Mouse (Mus musculus) forebrain, embryonic 13.5 days (tissue): ENCODE measurements around the gene Slc9a5. TPM values are rescaled to one million over a fixed set of nuclear protein-coding genes. Genes with fewer than 3 reads are reported as not detected.

Source experiments
- ATAC-seq: fragments of 200-750 bp; cut with Nextera tagmentation; 2 replicates; pipeline ENCODE4 v1.8.0; 2017
- H3K27ac ChIP-seq: fragments of 300-500 bp; sonication (generic); 2 replicates; pipeline ENCODE4 v1.5.1; 2015; ENCODE audit warnings: inconsistent platforms, mild to moderate bottlenecking, moderate library complexity
- H3K27me3 ChIP-seq: fragments of 300-500 bp; sonication (generic); 2 replicates; pipeline ENCODE4 v1.6.1; 2015; ENCODE audit warnings: mild to moderate bottlenecking, inconsistent platforms
- H3K36me3 ChIP-seq: fragments of 300-500 bp; sonication (generic); 2 replicates; pipeline ENCODE4 v1.6.1; 2015; ENCODE audit warnings: mild to moderate bottlenecking, inconsistent platforms; ENCODE audit not compliant: poor library complexity, severe bottlenecking
- H3K4me1 ChIP-seq: fragments of 300-500 bp; sonication (generic); 2 replicates; pipeline ENCODE4 v1.6.1; 2015; ENCODE audit warnings: inconsistent platforms
- H3K4me2 ChIP-seq: fragments of 300-500 bp; sonication (generic); 2 replicates; pipeline ENCODE4 v1.6.1; 2015; ENCODE audit warnings: inconsistent platforms, mild to moderate bottlenecking, moderate library complexity
- H3K4me3 ChIP-seq: fragments of 300-500 bp; sonication (generic); 2 replicates; pipeline ENCODE4 v1.5.1; 2015; ENCODE audit warnings: mild to moderate bottlenecking, inconsistent platforms
- H3K9ac ChIP-seq: fragments of 300-500 bp; sonication (generic); 2 replicates; pipeline ENCODE4 v1.6.1; 2015; ENCODE audit warnings: mild to moderate bottlenecking, inconsistent platforms
- H3K9me3 ChIP-seq: fragments of 300-500 bp; sonication (generic); replicated peaks from 2 replicates; pipeline ENCODE4 v1.6.1; 2016; ENCODE audit warnings: inconsistent platforms
- WGBS: fragments of 180-500 bp; shearing (Covaris S2); methylation state at CpG from one replicate; pipeline ENCODE4 v1.1.7; 2015; 5-methylcytosine and 5-hydroxymethylcytosine counted together
- polyA plus RNA-seq: library from polyadenylated mRNA; unstranded; fragments of >200 nt; fragmentation: Nextera tagmentation; extraction: Ambion mirVana; gene quantifications from 2 replicates; pipeline ENCODE4 v1.2.1, GENCODE M21; 2015

The Slc9a5 gene
- polyA plus RNA-seq, 1 experiment from 2014 or later = 4.6 TPM

GRCm38 (mm10) chr8:105361751-105362702 is 13.4 kb downstream of the Slc9a5 start:
- ATAC-seq = no peak

GRCm38 (mm10) chr8:105367107-105367506 is 18.5 kb downstream of the Slc9a5 start:
- WGBS = 87% methylated on average over 2 of the region's 2 CpGs
- Histone ChIP-seq H3K4me1 (no peaks in the 10 kb centered on the region), H3K9ac (no peak overlapping the region), H3K9me3 (no peaks in the 10 kb centered on the region), H3K4me2 (no peak overlapping the region), H3K36me3 (peaks cover 64% of the 10 kb centered on the region), H3K27ac (no peak overlapping the region), H3K27me3 (no peaks in the 10 kb centered on the region), H3K4me3 (no peak overlapping the region)
- ATAC-seq = no peak

More at GRCm38 (mm10) chr8:105361751-105362702, 13.4 kb downstream of the Slc9a5 start:
- Histone ChIP-seq H3K4me3 (no peak overlapping the region), H3K9ac (0 out of 2 replicates have a peak overlapping the region, but pooled peaks have one; percentile 14), H3K27me3 (no peaks in the 10 kb centered on the region), H3K4me1 (no peaks in the 10 kb centered on the region), H3K27ac (no peak overlapping the region), H3K9me3 (no peaks in the 10 kb centered on the region), H3K4me2 (no peak overlapping the region), H3K36me3 (peaks cover 42% of the 10 kb centered on the region)
- 81% methylated on average over 12 of the region's 12 CpGs for WGBS

DNA sequence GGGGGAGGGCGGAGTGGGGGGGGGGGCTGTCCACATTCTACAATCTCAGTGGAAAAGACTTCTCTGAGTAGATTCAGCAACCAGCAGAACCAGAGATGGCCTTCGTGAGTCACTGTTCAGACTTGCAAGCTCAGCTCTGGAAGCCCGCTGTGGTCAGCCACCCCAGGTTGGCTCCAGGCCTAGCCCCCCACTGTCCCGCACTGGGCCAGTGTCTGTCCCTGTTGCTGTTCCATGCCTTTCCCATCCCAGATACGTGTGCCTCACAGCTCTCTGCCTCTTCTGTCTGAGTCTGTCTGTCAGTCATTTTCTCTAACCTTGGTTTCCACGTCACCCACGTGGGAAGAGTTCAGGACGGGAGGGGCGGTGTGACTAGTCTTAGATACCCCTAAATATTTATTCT is 23.8 kb downstream of the Slc9a5 start:
- WGBS = 85% methylated on average over 9 of the region's 9 CpGs
- no peak overlapping the region for H3K4me2 ChIP-seq
- H3K4me1 ChIP-seq = peaks cover 7% of the 10 kb centered on the region
- no peak overlapping the region for H3K27ac ChIP-seq
- H3K9me3 ChIP-seq = peaks cover 7% of the 10 kb centered on the region; the same call in 1 of the 2 replicates
- no peak overlapping the region for H3K9ac ChIP-seq
- H3K4me3 ChIP-seq = no peak overlapping the region
- H3K36me3 ChIP-seq = peaks cover 27% of the 10 kb centered on the region
- 0 out of 2 replicates have a peak, but pooled peaks cover 3% of the 10 kb centered on the region for H3K27me3 ChIP-seq
- no peak for ATAC-seq

DNA sequence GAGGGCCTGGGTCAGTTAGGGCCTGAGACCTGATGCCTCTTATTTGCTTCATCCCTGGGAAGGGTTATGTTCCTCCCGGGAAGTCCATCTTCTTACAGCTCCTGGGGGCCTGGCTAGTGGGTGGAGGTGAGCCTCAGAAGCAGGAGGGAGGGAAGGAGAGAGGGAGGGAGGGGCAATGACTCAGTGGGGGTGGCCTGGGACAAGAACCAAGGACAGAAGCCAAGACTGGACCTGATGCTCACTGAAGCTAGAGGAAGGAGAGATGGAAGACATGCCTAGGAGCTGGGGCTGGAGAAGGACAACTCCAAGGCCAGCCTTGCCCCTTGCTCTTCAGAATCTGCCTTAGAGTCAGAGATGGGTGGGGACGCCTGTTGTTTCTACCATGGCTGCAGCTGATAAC is 24.4 kb downstream of the Slc9a5 start, which contains the start of gene Plekhg4:
Gene Plekhg4 (plus strand): TSS at position 243 of the 400 bp plus-strand sequence.
- Histone ChIP-seq H3K4me3 (no peak within 1 kb of the TSS), H3K4me1 (peaks cover 7% of the 10 kb centered on the region), H3K9me3 (peaks cover 7% of the 10 kb centered on the region; the same call in 1 of the 2 replicates), H3K27ac (no peak within 1 kb of the TSS), H3K36me3 (peaks cover 21% of the 10 kb centered on the region), H3K4me2 (0 out of 2 replicates have a peak within 1 kb of the TSS, but pooled peaks have one; percentile 54), H3K27me3 (0 out of 2 replicates have a peak, but pooled peaks cover 3% of the 10 kb centered on the region), H3K9ac (no peak within 1 kb of the TSS)
- 67% methylated on average over 2 of the region's 2 CpGs for WGBS
- no peak for ATAC-seq

- Histone ChIP-seq H3K4me1 (peaks cover 17% of the 10 kb centered on the region), H3K9ac (0 out of 2 replicates have a peak overlapping the region, but pooled peaks have one; percentile 5), H3K27ac (no peak overlapping the region), H3K4me3 (0 out of 2 replicates have a peak overlapping the region, but pooled peaks have one; percentile 9), H3K9me3 (peaks cover 7% of the 10 kb centered on the region; the same call in 1 of the 2 replicates), H3K4me2 (peak overlapping the region; percentile 54), H3K27me3 (0 out of 2 replicates have a peak, but pooled peaks cover 3% of the 10 kb centered on the region), H3K36me3 (peaks cover 10% of the 10 kb centered on the region; the same call in 1 of the 2 replicates)
- 21% methylated on average over 33 of the region's 33 CpGs for WGBS
- ATAC-seq = peak; percentile 24; the same call in 1 of the 2 replicates
Measured at GRCm38 (mm10) chr8:105374513-105374966, 25.9 kb downstream of the Slc9a5 start.

GRCm38 (mm10) chr8:105378673-105379072 is 30.0 kb downstream of the Slc9a5 start:
- H3K4me2 ChIP-seq = no peak overlapping the region
- 60% methylated on average over 19 of the region's 19 CpGs for WGBS
- H3K9ac ChIP-seq = no peak overlapping the region
- 0 out of 2 replicates have a peak, but pooled peaks have one; percentile 55 for ATAC-seq
- H3K4me1 ChIP-seq = peaks cover 17% of the 10 kb centered on the region
- no peak overlapping the region for H3K27ac ChIP-seq
- no peaks in the 10 kb centered on the region for H3K36me3 ChIP-seq
- no peak overlapping the region for H3K4me3 ChIP-seq
- no peaks in the 10 kb centered on the region for H3K27me3 ChIP-seq
- peaks cover 7% of the 10 kb centered on the region; the same call in 1 of the 2 replicates for H3K9me3 ChIP-seq

DNA sequence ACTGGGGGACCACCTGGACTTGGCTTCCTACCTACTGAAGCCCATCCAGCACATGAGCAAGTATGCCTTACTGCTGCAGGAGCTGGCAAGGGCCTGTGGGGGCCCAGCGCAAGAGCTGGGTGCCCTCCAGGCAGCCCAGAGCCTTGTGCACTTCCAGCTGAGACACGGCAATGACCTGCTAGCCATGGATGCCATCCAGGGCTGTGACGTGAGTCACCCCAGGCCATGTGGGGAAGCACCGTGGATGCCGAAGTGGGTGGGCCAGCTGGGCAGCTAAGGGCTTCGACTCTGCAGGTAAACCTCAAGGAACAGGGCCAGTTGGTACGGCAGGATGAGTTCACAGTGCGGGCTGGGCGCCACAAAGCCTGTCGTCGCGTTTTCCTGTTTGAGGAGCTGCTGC is 31.7 kb downstream of the Slc9a5 start:
- H3K4me2 ChIP-seq = no peak overlapping the region
- H3K9me3 ChIP-seq = no peaks in the 10 kb centered on the region
- no peak overlapping the region for H3K9ac ChIP-seq
- peaks cover 10% of the 10 kb centered on the region for H3K4me1 ChIP-seq
- H3K4me3 ChIP-seq = no peak overlapping the region
- ATAC-seq = no peak
- H3K27ac ChIP-seq = no peak overlapping the region
- WGBS = 88% methylated on average over 12 of the region's 12 CpGs
- no peaks in the 10 kb centered on the region for H3K36me3 ChIP-seq
- no peaks in the 10 kb centered on the region for H3K27me3 ChIP-seq

GRCm38 (mm10) chr8:105384070-105384469 is 35.4 kb downstream of the Slc9a5 start:
- Histone ChIP-seq H3K27ac (no peak overlapping the region), H3K36me3 (no peaks in the 10 kb centered on the region), H3K4me3 (no peak overlapping the region), H3K27me3 (no peaks in the 10 kb centered on the region), H3K4me2 (no peak overlapping the region), H3K4me1 (peaks cover 2% of the 10 kb centered on the region; the same call in 1 of the 2 replicates), H3K9ac (no peak overlapping the region), H3K9me3 (no peaks in the 10 kb centered on the region)
- 97% methylated on average over 2 of the region's 2 CpGs for WGBS
- no peak for ATAC-seq

DNA sequence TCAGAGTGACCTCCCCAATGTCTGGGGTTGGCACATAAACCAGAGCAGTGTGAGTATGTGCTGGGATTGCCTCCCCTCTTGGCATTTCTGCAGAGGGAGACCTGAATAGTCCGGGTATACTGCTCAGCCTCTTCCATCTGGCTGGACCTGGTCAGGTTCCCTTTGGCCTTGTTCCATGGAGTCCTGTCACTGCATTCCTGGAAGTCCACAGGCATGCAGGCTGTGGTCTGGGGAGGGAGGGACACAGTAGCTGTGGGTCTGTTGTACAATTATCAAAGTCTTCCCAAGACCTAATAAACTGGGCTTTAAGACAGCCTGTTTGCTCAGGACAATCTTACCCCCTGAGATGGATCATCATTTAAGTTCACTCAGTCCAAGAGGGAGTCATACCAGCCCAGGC is 38.5 kb downstream of the Slc9a5 start:
- no peak for ATAC-seq
- H3K4me1 ChIP-seq = no peaks in the 10 kb centered on the region
- H3K36me3 ChIP-seq = no peaks in the 10 kb centered on the region
- 0 out of 2 replicates have a peak, but pooled peaks cover 2% of the 10 kb centered on the region for H3K27me3 ChIP-seq
- H3K9me3 ChIP-seq = no peaks in the 10 kb centered on the region
- H3K4me2 ChIP-seq = no peak overlapping the region
- no peak overlapping the region for H3K4me3 ChIP-seq
- WGBS = 80% methylated on average over 1 of the region's 1 CpGs
- no peak overlapping the region for H3K27ac ChIP-seq
- no peak overlapping the region for H3K9ac ChIP-seq

DNA sequence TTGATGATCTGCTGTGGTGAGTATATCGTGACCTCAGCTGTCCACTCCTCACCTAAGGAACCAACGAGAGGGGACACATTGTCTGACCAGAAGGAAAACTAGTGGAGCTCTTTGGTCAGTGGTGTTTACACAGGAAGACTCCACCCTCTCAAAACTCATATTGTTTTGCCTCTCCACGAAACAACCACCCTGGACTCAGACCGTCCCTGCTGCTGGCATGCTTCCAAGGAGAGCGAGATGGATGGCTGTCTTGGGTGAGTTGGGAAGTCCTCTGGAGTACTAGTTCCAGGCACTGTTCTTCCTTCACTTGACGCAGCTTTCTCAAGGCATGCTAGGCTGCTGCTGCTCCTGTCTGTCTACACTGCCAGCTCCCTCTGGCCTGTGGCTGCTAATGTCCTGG is 40.5 kb downstream of the Slc9a5 start:
- Histone ChIP-seq H3K27ac (no peak overlapping the region), H3K36me3 (no peaks in the 10 kb centered on the region), H3K9ac (no peak overlapping the region), H3K4me1 (no peaks in the 10 kb centered on the region), H3K4me2 (no peak overlapping the region), H3K4me3 (no peak overlapping the region), H3K9me3 (no peaks in the 10 kb centered on the region), H3K27me3 (0 out of 2 replicates have a peak, but pooled peaks cover 2% of the 10 kb centered on the region)
- ATAC-seq = no peak
- WGBS = 89% methylated on average over 6 of the region's 6 CpGs

DNA sequence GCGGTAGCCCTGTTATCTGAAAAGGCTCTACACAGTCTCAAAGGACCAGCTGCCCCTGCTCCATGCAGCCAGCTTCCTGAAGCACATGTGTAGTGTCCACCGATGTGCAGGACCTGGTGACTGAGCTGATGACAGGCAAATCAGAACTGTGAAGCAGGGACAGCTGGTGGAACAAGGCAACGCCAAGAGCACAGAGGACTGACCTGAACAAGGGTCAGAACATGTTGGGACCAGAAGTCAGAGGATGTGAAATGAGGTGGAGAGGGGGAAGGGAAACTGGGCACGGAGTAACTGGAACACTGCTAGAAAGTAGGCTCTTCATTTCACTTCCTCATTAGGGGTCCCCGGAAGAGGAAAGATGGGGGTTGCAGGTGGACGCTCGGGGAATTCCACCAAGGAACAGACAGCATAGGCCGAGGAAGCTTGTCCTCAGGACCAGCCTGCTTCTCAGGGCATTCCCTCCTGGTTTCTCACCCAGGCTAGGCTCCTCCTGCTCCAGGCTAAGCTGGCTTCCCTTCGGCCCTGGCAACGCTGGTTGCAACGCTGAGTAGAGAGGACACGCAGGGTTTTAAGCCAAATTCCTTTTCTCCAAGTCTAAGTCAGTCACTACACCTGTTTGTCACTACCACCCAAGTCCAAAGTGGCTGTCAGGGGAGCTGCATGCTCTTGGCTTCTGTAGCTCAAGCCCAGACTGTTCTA is 44.6 kb downstream of the Slc9a5 start:
- 91% methylated on average over 12 of the region's 12 CpGs for WGBS
- Histone ChIP-seq H3K27me3 (0 out of 2 replicates have a peak, but pooled peaks cover 5% of the 10 kb centered on the region), H3K4me1 (no peaks in the 10 kb centered on the region), H3K9me3 (no peaks in the 10 kb centered on the region), H3K27ac (no peak overlapping the region), H3K9ac (no peak overlapping the region), H3K36me3 (no peaks in the 10 kb centered on the region), H3K4me3 (no peak overlapping the region), H3K4me2 (no peak overlapping the region)
- no peak for ATAC-seq
